Mouse (Mus musculus) thymus, adult 2 months (tissue): Measurements from ENCODE around the gene Ryr3. TPM values are rescaled to one million over a fixed set of nuclear protein-coding genes. Genes with fewer than 3 reads are reported as not detected.

Experiments
- DNase-seq: peaks from one replicate; pipeline ENCODE4 v3.0.0; 2021
- H3K27ac ChIP-seq: fragments of 200-500 bp; 2 replicates; pipeline ENCODE4 v1.5.1; 2012; ENCODE audit warnings: low read length, control low read depth; ENCODE audit not compliant: control insufficient read depth, insufficient read depth
- H3K27me3 ChIP-seq: fragments of 200-500 bp; 2 replicates; pipeline ENCODE4 v1.6.1; 2012; ENCODE audit warnings: mild to moderate bottlenecking, low read length, moderate library complexity, mixed read lengths; ENCODE audit not compliant: control insufficient read depth, insufficient read depth
- H3K36me3 ChIP-seq: fragments of 200-500 bp; 2 replicates; pipeline ENCODE4 v1.6.1; 2012; ENCODE audit warnings: mild to moderate bottlenecking, low read length, moderate library complexity; ENCODE audit not compliant: control insufficient read depth, insufficient read depth
- H3K4me1 ChIP-seq: fragments of 200-500 bp; replicated peaks from 2 replicates; pipeline ENCODE4 v1.6.1; 2012; ENCODE audit warnings: low read length; ENCODE audit not compliant: control insufficient read depth, insufficient read depth
- H3K4me3 ChIP-seq: fragments of 200-500 bp; 2 replicates; pipeline ENCODE4 v1.5.1; 2012; ENCODE audit warnings: mild to moderate bottlenecking, low read length, control low read depth, moderate library complexity; ENCODE audit not compliant: control insufficient read depth, insufficient read depth
- CTCF ChIP-seq: fragments of 200-500 bp; IDR thresholded peaks from 2 replicates; pipeline ENCODE4 v1.5.1; 2012; ENCODE audit warnings: mild to moderate bottlenecking, control low read depth, low read length, moderate library complexity, borderline replicate concordance; ENCODE audit not compliant: control insufficient read depth, poor library complexity, insufficient read depth; ENCODE audit errors: extremely low read depth
- POLR2A ChIP-seq: fragments of 200-500 bp; IDR thresholded peaks from 2 replicates; pipeline ENCODE4 v1.6.1; 2012; ENCODE audit warnings: mild to moderate bottlenecking, low read length, control low read depth, moderate library complexity; ENCODE audit not compliant: control insufficient read depth, poor library complexity, insufficient read depth; ENCODE audit errors: extremely low read depth
- WGBS: fragments of 180-500 bp; shearing (Covaris S2); methylation state at CpG from one replicate; pipeline ENCODE4 v1.1.7; 2018; 5-methylcytosine and 5-hydroxymethylcytosine counted together
- polyA plus RNA-seq: library from polyadenylated mRNA; depleted of rRNA; stranded (reverse); fragments of >200 nt; gene quantifications from 2 replicates; pipeline ENCODE4 v1.2.3, GENCODE M21; 2012

Gene Ryr3
- polyA plus RNA-seq, 1 experiment = 0.78 TPM

DNA sequence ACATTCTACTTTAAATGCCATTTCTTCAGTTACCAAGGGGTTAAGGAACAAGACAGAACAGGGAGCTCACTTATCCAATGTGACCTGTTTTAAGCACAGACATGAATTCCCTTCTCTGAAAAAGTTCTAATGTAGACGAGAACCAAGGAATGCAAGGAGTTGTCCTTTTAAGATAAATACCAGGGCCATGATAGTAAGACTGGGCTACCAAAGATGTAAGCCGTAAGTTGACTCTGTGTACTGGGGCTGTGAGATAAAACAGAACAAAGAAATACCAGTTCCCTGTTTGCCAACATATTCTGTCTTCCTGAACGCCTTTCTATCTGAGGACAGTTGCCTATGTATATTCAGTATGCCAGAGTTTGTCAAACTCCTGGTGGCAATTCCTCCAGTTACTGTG, 547.4 kb downstream of the Ryr3 start:
- Histone ChIP-seq H3K4me3 (no peak overlapping the region), H3K4me1 (no peaks in the 10 kb centered on the region), H3K27me3 (no peaks in the 10 kb centered on the region), H3K36me3 (no peaks in the 10 kb centered on the region), H3K27ac (no peak overlapping the region)
- 92% methylated on average over 3 of the region's 3 CpGs for WGBS
- TF ChIP-seq CTCF = no peak
- TF ChIP-seq POLR2A = no peak
- no peak for DNase-seq

DNA sequence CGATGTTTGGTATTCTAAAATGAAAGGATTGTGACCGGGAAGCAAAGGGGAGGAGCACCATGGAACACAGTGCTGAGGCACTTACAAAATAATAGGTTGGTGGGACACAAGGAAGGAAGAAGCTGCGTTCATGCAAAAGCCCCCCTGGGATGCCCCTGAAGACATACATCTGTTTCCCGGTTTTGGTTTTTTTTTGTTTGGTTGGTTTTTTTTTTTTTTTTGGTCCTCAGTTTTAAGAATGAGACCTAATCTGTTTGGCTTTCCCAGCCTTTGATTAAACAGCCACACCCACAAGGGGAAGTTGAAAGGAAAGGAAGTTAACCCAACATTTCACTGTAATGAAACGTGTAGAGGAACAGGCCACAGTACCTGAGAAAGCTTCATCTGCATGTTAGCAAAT, 560.8 kb downstream of the Ryr3 start:
- H3K27ac ChIP-seq = no peak overlapping the region
- 53% methylated on average over 5 of the region's 5 CpGs for whole genome bisulfite sequencing
- no peak overlapping the region for H3K4me3 ChIP-seq
- DNase-seq = no peak
- H3K4me1 ChIP-seq = no peaks in the 10 kb centered on the region
- H3K36me3 ChIP-seq = no peaks in the 10 kb centered on the region
- TF ChIP-seq POLR2A = no peak
- no peak for TF ChIP-seq CTCF
- no peaks in the 10 kb centered on the region for H3K27me3 ChIP-seq

DNA sequence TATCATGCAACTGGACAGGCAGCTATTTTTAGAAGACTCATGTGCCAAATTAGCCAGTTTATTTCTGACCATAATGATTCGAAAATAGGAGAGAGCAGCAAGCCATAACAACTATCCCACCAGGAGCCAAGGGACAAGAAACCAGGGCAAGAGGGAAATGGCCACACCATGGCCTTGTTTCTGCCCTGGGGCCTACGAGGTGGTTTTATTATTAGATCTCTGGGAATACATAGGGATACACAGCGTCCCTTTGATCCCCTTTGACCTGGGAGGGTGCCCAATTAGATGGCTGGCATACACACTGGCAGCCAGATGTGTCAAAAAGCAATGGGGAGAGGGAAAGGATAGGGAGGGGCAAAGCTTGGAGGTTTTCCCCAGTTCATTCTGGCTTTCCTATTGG, 563.1 kb downstream of the Ryr3 start:
- DNase-seq = no peak
- TF ChIP-seq POLR2A = no peak
- no peak for TF ChIP-seq CTCF

DNA sequence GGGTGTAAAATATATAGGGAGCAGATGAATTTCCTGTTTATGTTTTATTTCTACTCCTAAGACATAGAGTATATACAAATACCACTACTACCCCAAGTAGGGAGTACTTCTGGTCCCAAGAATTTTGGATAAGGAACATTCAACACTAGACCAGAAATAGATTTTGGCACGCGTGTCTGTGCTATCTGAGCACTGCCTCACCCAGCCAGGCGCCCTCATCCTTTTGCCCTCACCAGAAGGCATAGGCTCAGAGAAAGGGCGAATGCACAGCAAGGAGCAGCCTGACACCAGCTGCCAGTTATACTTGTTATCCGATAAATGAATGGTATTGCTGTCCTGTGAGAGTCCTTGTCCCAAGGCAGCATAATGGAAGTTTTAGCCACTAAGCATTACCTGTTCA, 579.7 kb downstream of the Ryr3 start:
- H3K27me3 ChIP-seq = no peaks in the 10 kb centered on the region
- H3K4me1 ChIP-seq = no peaks in the 10 kb centered on the region
- no peak overlapping the region for H3K27ac ChIP-seq
- H3K36me3 ChIP-seq = no peaks in the 10 kb centered on the region
- WGBS = 98% methylated on average over 5 of the region's 5 CpGs
- H3K4me3 ChIP-seq = no peak overlapping the region
- TF ChIP-seq CTCF (no peak), POLR2A (no peak)
- DNase-seq = no peak

More for the DNA sequence above, 563.1 kb downstream of the Ryr3 start:
- WGBS = 81% methylated on average over 3 of the region's 3 CpGs
- Histone ChIP-seq H3K4me1 (no peaks in the 10 kb centered on the region), H3K36me3 (no peaks in the 10 kb centered on the region), H3K27ac (no peak overlapping the region), H3K4me3 (no peak overlapping the region), H3K27me3 (no peaks in the 10 kb centered on the region)

DNA sequence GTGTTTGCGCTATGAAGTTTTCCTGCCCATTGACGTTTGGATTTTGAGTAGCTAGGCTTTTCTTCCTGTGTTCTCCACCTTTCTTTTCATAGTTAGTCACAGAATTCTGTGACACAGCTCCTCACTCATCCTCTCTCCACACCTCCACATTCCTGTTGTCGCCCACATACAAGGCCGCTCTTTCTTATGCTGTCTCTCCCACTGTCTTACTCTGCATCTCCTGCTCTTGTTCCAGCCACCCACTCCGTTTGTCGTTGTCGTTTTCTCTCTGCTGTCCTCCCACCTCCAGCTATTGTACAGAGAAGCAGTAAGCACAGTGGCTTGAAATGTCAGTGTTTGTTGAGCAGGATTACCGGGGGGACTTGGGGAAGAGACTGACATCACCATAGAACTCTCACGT, 584.4 kb downstream of the Ryr3 start:
- Histone ChIP-seq H3K27me3 (no peaks in the 10 kb centered on the region), H3K4me1 (no peaks in the 10 kb centered on the region), H3K36me3 (no peaks in the 10 kb centered on the region), H3K27ac (no peak overlapping the region), H3K4me3 (no peak overlapping the region)
- 97% methylated on average over 9 of the region's 9 CpGs for WGBS
- DNase-seq = no peak
- no peak for TF ChIP-seq POLR2A
- no peak for TF ChIP-seq CTCF

DNA sequence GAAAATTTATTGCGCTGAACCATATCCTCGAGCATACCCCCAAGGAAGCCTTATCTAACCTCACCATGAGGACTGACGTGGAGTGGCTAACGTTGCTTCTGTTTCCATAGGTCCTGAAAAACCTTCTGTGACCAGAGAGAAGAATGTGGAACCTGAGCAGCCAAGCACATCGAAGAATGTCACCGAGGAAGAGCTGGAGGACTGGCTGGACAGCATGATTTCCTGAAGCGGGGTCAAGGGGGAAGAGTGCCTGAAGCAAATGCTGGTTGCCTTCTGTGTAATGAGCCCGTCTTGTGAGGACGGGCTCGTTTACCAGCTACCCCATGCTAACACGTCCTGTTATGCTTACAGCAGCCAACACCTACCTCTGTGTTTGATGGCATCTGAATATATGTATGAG, 586.2 kb downstream of the Ryr3 start:
- Histone ChIP-seq H3K4me3 (no peak overlapping the region), H3K36me3 (no peaks in the 10 kb centered on the region), H3K27ac (no peak overlapping the region), H3K4me1 (no peaks in the 10 kb centered on the region), H3K27me3 (no peaks in the 10 kb centered on the region)
- no peak for DNase-seq
- WGBS = 94% methylated on average over 11 of the region's 11 CpGs
- no peak for TF ChIP-seq CTCF
- no peak for TF ChIP-seq POLR2A

DNA sequence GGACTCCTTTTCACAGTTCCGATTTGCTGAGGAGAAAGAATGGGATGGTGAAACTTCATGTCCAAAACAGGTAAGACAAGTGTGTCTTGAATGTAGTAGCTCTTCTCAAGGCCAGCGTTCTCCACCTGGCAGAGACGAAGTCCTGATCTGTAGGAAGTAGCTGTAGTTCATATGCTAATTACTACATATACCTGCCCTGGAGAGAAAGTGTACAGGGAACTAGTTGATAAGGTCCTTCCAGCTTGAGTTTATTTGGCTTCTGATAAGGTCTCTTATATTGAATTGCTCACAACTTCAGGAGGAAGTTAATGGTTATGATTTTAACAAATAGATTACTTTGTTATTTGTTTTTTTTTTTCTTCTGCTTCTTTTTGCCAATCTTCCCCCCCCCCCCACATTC, 591.7 kb downstream of the Ryr3 start:
- no peaks in the 10 kb centered on the region for H3K27me3 ChIP-seq
- no peak overlapping the region for H3K27ac ChIP-seq
- no peak for DNase-seq
- H3K4me3 ChIP-seq = no peak overlapping the region
- 98% methylated on average over 3 of the region's 3 CpGs for WGBS
- TF ChIP-seq POLR2A = no peak
- TF ChIP-seq CTCF = no peak
- H3K36me3 ChIP-seq = no peaks in the 10 kb centered on the region
- H3K4me1 ChIP-seq = no peaks in the 10 kb centered on the region

DNA sequence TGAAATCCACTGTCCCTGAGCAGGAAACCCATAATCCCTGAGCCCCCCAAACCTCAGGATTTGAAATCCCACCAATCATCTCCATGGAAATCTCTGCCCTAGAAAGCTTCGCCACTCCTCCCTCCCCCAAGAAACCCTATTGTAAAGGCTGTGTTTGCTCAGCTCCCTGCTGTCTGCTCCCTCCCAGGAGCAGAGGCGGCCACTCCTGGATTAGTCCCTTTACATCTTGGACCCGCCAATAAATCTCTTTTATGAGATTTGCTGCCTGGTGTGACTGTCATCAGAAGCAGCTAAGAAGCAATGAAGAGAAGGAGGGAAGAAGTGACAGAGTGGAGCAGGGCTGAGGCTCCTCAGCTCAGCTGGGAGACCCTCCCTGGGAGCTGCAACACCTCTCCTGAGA, 599.7 kb downstream of the Ryr3 start:
- TF ChIP-seq CTCF = no peak
- Histone ChIP-seq H3K36me3 (no peaks in the 10 kb centered on the region), H3K4me3 (no peak overlapping the region), H3K27me3 (no peaks in the 10 kb centered on the region), H3K27ac (no peak overlapping the region), H3K4me1 (no peaks in the 10 kb centered on the region)
- 91% methylated on average over 3 of the region's 3 CpGs for WGBS
- no peak for DNase-seq
